Mouse (Mus musculus) adrenal gland, adult 18-20 months (tissue): ENCODE measurements around the gene Gm10073. TPM values are rescaled to one million over a fixed set of nuclear protein-coding genes. Genes with fewer than 3 reads are reported as not detected.

Experiments
- DNase-seq, 2 experiments: peaks; one replicate each; pipeline ENCODE4 v3.0.0; 2021 to 2022; ENCODE audit warnings: low spot score in 2 of 2
- total RNA-seq, 2 experiments: library from RNA; stranded (reverse); gene quantifications; 1 replicate in 1 of 2; 2 replicates in 1 of 2; pipeline ENCODE4 v1.2.3; 2021

The Gm10073 gene
- total RNA-seq, 2 experiments from 2014 or later, result 116 to 132 TPM

DNA sequence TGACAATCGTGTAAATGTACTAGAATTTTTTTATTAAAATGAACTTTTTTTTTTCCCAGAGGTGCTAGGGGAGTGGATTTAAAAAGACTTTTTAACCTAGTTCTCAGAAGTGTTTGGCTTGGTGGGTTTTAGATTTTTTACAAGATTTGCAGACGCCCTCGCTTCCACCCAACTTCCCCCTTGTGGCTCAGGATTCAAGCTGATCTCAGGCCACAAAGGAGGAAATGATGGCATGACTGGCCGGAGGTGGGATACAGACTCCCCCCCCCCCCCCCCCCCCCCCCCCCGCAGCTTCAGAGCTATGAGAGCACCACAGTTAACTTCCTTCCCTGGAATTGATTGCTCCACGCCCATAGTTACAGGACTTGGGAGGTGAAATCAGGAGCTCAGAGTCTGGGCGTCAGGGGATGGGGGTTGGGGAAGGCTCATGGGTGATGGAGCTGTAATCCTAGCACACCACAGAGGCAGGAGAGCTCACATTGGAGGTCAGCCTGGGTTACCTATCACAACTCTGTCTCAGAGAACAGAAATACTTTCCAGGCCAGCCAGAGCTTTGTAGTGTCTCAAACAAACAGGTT is 17.1 kb downstream of the Gm10073 start:
- no peak for DNase-seq

DNA sequence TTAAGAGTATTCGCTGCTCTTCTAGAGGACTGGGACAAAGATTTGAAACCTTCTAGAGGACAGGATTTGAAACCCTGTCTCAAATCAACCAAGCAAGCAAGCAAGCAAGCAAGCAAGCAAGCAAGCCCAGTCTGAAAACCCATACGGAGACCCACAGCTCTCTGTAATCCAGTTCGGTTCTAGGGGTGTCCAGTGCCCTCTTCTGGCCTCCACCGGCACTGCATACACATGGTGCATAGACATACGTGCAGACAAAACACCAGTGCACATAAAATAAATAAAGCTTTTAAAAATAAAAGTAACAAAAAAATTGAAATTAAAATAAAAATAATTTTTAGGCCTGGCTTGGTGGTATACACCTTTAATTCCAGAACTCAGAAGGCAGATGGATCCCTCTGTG is 19.2 kb downstream of the Gm10073 start:
- DNase-seq, result no peak

DNA sequence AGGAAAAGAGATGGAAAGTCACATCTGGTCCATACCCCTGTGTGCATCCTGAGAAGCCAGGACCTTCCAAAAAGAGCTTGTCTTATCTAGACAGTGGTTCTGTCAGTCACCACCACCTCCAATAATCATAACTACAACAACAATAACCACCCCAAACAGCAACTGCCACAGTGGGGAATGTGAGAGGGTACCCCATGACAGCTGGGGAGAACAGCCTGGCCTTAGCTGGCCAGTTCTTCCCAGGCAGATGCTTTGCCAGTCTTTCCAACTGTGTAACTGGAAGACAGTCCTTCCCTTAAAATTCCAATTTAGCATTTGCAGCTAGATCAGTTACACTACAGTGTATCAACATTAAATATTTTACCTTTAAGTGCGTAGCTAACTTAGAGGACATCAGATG is 22.4 kb downstream of the Gm10073 start:
- no peak for DNase-seq

DNA sequence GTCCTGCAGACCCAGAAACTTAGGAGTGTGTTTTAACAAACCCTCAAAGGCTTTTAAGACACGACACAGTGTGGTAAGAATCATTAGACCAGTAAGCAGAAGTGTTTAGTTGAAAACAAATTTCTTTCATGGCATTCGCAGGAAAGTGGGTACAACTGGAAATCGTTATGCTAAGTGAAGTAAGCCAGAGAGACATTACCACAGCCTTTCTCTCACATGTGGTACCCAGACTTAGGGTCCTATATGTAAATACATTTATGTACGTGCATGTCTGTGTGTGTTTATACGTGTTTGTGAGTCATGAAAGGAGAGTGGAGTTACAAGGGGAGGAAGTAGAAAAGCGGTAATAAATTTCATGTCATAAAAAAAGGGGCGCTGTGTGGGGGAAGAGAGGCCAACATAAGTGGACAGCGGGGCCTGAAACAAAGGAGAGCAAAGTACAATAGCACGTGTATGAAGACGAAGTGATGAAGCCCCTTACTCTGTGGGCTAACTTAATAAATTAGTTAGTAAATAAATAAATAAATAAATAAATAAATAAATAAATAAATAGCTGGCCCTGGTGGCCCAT is 24.8 kb downstream of the Gm10073 start:
- no peak for DNase-seq

DNA sequence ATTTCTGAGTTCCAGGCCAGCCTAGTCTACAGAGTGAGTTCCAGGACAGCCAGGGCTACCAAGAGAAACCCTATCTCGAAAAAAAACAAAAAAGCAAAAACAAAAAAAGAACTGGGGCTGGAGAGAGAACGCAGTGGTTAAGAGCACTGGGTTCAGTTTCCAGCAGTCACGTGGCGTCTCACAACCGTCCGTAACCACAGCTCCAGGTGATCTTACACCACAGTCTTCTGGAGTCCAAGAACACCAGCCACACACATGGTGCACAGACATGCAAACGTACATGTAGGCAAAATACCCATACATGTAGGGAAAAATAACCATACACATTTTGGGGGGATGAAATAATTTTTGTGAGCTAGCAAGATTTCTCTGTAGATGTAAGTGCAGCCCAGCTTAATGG is 26.5 kb downstream of the Gm10073 start:
- no peak for DNase-seq

DNA sequence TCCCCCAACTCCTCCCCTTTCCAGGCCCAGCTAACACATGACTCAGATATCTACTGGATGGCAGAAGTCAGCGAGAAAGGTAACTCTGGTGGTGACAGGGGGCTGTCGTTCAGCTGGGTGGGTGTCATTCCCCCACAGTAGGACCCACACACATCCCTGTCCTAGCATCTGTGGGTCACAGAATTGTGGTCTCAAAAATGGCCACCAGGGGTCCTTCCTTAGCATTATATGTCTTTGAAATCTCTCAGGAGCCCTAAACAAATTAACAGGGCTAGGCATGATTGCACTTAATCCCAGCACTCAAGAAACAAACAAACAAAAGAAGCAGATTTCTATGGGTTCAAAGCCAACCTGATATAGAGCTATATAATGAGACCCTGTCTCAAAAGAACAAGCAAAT is 28.1 kb downstream of the Gm10073 start:
- DNase-seq, result no peak

DNA sequence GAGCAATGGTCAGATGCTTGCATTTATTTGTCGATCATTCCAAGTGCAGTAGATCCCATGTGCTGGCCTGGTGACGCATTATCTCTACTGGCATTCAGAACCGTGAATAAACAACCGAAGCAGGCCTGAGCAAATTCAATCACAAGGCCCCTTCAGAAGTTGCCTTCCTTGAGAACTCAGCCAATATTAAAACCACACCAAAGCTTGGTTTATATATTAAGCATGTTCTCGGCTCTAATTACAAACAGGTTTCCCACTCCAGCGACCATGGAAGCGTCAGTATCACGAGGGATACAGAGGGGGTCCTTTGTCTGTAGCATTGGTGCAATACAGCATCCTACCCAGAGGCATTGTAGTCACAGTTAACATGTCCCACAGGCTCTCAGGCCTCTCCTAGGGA is 30.2 kb downstream of the Gm10073 start:
- DNase-seq, result no peak

DNA sequence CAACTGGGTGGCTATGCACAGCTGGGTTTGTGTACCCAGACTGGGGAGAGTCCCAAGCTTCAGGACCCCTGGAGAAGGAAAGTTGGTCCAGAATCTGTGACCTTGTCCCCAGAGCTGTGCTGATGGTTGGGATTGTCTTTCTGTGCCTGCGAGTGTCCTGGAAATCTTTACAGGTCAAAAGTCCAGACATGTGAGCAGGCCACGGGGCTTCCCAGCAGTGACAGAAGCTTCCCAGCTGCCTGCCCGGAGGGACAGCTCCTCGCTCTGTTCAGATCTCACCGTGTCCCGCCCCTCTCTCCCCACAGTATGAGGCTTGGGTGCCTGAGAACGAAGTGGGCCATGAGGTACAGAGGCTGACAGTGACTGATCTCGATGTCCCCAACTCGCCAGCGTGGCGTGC is 32.3 kb downstream of the Gm10073 start:
- no peak for DNase-seq

DNA sequence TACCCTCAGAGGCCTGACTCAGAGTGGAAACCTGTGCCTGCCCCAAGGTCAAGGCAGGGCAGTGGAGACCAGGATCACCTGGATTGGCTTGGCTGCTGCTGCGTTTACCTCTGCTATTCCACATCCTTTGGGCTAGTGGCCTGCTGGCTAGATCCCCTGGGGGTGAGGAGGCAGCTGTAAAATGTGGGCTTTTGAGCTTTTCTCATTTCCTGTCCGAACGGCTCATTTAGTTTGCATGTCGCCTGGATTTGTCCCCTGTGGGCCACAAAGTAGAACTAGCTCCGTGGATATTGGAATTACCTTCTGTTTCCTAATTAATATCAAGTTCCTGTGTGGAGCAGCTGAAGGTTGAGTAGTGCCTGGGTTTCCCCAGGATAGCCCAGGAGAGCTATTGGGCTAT is 34.1 kb downstream of the Gm10073 start:
- DNase-seq, result no peak

DNA sequence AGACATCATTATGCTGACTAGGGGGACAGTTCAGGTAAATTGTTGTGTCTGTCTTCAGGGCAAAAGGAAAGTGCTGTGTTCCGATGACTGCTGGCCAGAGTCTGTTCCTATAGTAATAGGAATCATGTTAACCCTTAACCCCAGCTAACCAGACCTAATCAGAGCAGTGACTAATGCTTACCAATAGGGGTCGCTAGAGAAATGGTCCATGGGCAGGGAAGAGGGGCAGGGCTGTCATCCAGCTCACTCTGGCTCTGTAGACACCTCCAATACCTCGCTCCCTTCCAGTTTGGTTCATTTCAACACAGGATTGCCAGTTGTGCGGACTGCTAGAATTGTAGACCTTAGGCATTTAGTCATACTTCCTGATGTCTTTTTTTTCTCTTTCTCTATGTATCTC is 37.8 kb downstream of the Gm10073 start:
- no peak for DNase-seq

DNA sequence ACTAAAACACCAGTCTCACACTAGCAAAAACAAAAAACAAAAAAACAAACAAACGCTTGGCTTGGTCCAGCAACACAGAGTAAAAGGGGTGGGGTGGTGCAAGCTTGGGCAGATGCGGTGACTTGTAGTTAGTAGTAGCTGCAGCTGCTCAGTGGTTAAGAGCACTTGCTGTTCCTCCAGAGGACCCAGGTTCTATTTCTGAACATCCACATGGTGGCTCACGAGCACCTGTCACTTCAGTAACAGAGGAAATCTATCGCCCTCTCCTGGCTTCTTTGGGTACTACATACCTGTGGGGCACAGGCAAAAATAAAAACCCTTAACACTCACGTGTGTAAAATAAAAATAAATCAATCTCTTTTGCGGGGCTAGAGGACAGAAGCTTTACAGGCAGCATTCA is 38.8 kb downstream of the Gm10073 start:
- DNase-seq, result peak; percentile 59 to 62

DNA sequence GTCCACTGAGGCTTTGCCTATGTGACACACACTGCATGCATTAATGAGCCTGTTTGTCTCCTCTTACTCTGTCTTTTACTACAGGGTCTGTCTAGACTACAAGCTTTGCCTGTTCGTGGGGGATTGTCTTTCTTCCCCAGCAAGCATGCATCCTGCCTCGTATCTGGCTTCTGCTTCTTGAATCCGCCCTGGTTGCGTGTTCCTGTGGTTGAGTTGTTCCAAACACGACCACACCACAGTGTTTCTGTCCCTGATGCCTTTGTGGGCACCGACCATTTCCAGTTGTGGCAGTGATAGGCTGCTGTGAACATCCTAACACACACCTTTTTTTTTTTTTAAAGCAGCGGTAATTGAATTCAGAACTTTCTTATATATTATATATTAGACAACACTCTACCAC is 39.6 kb downstream of the Gm10073 start:
- no peak for DNase-seq

DNA sequence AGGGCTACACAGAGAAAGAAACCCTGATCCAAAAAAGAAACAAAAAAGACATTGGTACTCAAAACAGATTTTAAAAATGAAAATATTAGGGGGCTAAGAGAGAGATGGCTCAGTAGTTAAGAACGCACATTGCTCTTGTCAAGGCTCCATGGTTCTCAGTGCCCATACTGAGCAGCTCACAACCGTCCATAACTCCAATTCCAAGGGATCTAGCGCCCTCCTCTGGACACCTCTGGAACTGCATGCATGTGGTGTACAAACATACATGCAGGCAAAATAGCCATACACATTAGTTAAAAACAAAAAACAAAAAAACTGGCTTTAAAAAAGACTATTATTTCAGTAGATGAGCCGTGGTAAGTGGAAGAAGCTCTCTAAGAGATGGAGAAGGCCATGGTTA is 42.7 kb downstream of the Gm10073 start:
- peak in 1 of 2 experiments; percentile 35 for DNase-seq

DNA sequence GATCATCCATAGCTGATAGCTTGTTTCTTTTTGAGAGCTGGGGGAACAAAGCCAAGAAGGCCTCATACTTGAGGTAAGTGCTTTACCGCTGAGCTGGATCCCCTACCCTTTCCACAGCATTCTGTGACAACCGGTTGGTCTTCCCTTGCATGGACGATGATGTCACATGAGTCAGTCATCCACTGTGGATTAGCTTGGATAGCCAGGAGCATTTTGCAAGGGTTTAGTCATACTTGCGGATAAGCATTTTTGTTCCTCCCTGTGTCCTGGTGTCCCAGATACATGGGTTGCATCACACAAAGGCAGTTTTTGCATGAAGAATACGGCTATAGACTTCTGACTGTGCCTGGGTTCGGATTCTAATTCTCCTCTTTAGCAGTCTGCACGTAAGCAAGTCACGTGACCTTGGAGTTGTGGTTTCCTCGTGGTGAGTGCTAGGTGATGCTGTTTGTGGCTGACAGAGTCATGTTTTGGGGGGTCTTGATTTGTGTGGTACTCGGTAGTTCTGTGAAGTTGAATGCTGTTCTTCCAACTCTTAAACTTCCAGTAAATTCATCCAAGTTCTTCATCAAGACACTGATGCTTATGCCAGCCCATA is 43.3 kb downstream of the Gm10073 start:
- DNase-seq, result no peak

DNA sequence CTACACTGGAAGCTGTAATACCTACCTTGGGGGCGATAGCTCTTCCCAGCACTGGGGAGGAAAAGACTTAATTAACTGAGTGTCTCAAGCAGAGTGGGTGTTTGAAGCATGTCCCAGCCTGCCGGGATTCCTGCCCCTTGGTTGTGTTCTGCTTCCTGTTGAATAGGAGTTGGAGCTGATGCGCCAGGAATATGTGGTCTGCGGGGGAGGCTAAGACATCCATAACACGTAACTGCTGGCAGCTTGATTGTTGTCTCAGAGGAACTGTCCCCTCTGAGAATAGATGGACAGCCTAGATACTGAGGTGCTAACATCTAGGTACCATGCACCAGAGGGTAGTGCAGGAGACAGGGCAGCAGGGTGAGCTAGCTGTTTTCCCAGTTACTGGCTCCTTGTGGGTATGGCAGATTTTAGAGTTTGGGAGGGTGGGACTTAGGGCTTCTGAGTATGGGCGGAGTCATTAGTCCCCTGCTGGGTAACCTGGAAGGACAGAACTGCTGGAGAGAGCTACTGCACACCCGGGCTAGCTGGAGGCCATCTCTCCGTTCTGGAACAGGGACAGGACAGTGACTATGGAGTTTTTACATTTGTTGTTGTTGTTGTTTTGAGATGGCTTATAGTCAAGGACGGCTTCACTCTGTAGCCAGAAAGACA is 44.5 kb downstream of the Gm10073 start:
- DNase-seq, result no peak

DNA sequence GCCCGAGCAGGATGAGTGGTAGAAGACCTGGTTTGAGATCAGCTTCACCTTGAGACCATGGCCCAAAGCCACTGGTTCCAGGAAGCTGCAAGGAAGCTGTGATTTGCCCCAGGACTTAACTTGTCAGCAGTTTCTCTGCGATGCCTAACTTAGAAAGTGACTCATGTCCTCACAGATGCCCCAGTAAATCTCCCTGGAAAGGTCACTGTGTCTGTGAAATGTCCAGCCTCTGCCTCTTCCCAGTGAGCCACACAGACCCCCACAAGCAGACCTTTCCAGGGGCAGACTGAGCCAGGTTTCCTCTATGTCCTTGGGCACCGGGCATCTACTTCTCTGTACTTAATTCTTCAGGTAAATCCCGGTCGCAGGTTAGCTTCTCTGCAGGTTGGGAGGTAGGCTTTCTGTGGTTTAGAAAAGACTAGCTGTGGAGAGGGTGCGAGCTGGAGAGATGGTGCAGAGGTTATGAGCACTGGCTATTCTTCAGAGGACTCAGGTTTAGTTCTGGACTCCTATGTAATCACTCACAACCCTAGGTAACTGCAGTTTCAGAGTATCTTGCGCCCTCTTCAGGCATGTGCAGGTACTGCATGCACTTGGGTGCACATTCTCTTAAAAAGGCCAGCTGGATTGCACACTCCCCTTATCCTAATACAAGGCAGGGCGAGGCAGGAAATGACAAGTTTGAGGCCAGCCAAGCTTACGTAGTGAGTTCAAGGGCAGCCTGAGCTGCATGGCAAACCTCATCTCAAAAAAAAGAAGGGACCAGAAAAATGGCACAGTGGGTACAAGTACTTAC is 45.8 kb downstream of the Gm10073 start:
- DNase-seq, result peak in 1 of 2 experiments; percentile 10

DNA sequence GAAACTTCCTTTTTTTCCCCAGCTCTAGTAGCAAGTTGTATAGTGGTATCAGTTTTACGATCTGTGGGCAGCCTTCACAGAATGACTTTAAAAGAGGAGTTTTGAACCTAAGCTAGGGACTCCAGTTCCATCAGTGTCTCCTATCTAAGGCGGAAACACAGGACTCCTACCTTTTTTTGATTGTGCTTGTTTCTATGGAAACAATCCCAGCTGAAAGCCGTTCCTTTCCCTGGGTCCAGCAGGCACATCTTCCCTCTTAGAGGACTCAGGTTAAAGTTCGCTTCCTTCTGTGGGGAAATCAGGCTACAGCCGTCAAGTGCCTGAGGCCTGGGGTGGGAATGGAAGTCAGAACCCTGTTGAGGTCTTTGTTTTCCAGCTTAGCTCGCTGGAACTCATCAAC is 46.5 kb downstream of the Gm10073 start:
- DNase-seq, result no peak

Other genes starting within 250 kb of the Gm10073 start
- gene Smpd3, start 235.5 kb downstream of the Gm10073 start, total RNA-seq, result 10 to 100 TPM in 1 of 2 experiments, 1 to 10 TPM in 1; 6.8 to 11.3 TPM
- 1 to 10 TPM; 4.0 to 5.2 TPM for gene Zfp90, start 158.1 kb downstream of the Gm10073 start, total RNA-seq
- gene 6030452D12Rik, start 72.9 kb downstream of the Gm10073 start, total RNA-seq, result not detected
- under 1 TPM; 0.36 to 0.83 TPM for gene Cdh3, start 62.6 kb downstream of the Gm10073 start, total RNA-seq
- under 1 TPM; 0.16 to 0.27 TPM for gene Cdh1, start 29.9 kb upstream of the Gm10073 start, total RNA-seq
- gene Tango6, start 109.6 kb upstream of the Gm10073 start, total RNA-seq, result 1 to 10 TPM; 7.1 to 8.4 TPM